Mouse (Mus musculus) forebrain, embryonic 14.5 days (tissue): ENCODE data around the gene Gm11492. TPM values are rescaled to one million over a fixed set of nuclear protein-coding genes. Genes with fewer than 3 reads are reported as not detected.

Experiments used
- ATAC-seq: fragments of 200-750 bp; cut with Nextera tagmentation; 2 replicates; pipeline ENCODE4 v1.8.0; 2017; ENCODE audit warnings: mild to moderate bottlenecking, moderate library complexity
- DNase-seq: peaks from one replicate; pipeline ENCODE4 v3.0.0-alpha.2; 2015; ENCODE audit warnings: low spot score
- H3K27ac ChIP-seq: fragments of 300-500 bp; sonication (generic); 2 replicates; pipeline ENCODE4 v1.5.1; 2014; ENCODE audit warnings: low read depth, mild to moderate bottlenecking, control low read depth, low read length, moderate library complexity
- H3K27me3 ChIP-seq: fragments of 300-500 bp; sonication (generic); replicated peaks from 2 replicates; pipeline ENCODE4 v1.6.1; 2014; ENCODE audit warnings: low read length, control low read depth, mixed read lengths; ENCODE audit not compliant: control insufficient read depth, insufficient read depth
- H3K36me3 ChIP-seq: fragments of 300-500 bp; sonication (generic); 2 replicates; pipeline ENCODE4 v1.6.1; 2014; ENCODE audit warnings: low read length, control low read depth; ENCODE audit not compliant: control insufficient read depth, insufficient read depth
- H3K4me1 ChIP-seq: fragments of 300-500 bp; sonication (generic); 2 replicates; pipeline ENCODE4 v1.6.1; 2014; ENCODE audit warnings: antibody characterized with exemption, low read length, control low read depth; ENCODE audit not compliant: control insufficient read depth, insufficient read depth
- H3K4me2 ChIP-seq: fragments of 300-500 bp; sonication (generic); 2 replicates; pipeline ENCODE4 v1.6.1; 2014; ENCODE audit warnings: mild to moderate bottlenecking, control low read depth, low read length
- H3K4me3 ChIP-seq: fragments of 300-500 bp; sonication (generic); 2 replicates; pipeline ENCODE4 v1.5.1; 2014; ENCODE audit warnings: low read depth, low read length, control low read depth
- H3K9ac ChIP-seq: fragments of 300-500 bp; sonication (generic); 2 replicates; pipeline ENCODE4 v1.6.1; 2014; ENCODE audit warnings: mild to moderate bottlenecking, low read length, control low read depth, moderate library complexity
- H3K9me3 ChIP-seq: fragments of 300-500 bp; sonication (generic); replicated peaks from 2 replicates; pipeline ENCODE4 v1.6.1; 2016; ENCODE audit warnings: low read length, control low read depth, mixed read lengths; ENCODE audit not compliant: control insufficient read depth
- WGBS: fragments of 180-500 bp; shearing (Covaris S2); extraction: QIAGEN DNeasy Blood & Tissue Kit; methylation state at CpG from one replicate; pipeline ENCODE4 v1.1.7; 2014; 5-methylcytosine and 5-hydroxymethylcytosine counted together
- polyA plus RNA-seq: library from polyadenylated mRNA; unstranded; fragments of >200 nt; fragmentation: Nextera tagmentation; extraction: Ambion mirVana; gene quantifications from 2 replicates; pipeline ENCODE4 v1.2.1, GENCODE M21; 2014

Gene Gm11492
- polyA plus RNA-seq, 1 experiment from 2014 or later = not detected

DNA sequence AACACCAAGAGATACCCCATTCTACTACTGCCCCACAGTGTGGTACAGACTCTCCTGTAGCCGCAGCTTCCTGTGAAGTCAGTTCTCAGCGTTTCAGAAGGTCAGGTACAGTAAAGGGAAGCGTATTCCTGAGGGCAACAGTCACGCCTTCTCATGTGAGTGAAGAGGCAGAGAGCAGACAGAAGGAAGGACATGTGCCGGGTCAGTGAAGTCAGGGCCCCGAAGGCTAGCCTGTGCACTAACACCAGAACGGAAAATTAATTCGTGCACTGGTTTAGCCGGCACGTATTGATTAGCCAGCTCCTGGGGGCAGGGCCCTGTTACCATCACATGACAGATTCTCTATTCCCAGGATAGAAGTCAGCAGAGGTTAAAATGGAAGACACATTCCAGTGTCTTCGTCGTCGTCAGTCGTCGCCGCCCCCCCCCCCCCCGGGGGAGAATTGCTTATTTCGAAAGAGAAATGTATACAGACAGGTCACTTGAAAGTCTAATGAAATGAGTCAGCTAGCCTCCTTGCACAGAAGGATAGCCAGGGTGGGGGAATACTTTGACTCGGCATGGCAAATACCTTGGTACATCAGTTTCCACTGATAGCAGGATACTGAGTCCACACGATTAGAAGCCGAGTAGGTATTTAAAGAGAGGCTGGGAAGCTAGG, 8.2 kb downstream of the Gm11492 start:
- no peak for DNase-seq
- WGBS = 81% methylated on average over 21 of the region's 21 CpGs

DNA sequence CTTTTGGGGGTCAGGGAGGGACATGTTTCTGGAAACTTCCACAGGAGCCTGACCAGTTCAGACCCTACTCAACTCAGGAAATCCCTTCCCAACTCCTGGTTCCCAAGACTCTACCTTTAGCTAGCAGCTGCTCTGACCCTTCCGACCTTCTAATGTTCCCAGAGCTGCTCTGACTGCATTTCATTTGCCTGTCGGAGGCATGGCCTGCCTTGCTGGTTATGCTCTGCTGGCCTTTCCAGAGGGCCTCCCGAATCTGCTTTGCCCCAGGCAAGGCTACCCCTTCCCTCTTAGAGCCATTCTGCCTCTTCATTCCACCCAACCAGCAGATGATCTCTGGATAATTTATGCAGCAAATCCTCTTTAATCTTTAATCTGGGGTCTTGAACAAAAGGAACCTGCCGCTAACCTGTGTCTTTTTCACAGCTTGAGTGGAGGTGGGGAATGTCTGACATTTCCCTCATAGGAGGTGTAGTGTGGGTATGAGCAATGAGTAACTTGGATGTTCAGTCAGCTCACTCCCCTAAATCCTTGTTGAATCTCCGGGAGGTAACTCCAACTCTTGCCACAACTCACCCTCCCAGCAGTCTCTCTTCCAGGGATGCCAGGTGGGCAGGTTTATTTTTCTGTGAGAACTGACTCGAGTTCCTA, 11.3 kb downstream of the Gm11492 start:
- WGBS = 12% methylated on average over 6 of the region's 6 CpGs
- Histone ChIP-seq H3K4me1 (0 out of 2 replicates have a peak, but pooled peaks cover 8% of the 10 kb centered on the region), H3K9ac (peak overlapping the region; percentile 61), H3K9me3 (no peaks in the 10 kb centered on the region), H3K4me2 (peak overlapping the region; percentile 72), H3K36me3 (no peaks in the 10 kb centered on the region), H3K4me3 (peak overlapping the region; percentile 42), H3K27ac (no peak overlapping the region), H3K27me3 (no peaks in the 10 kb centered on the region)
- DNase-seq (no peak), ATAC-seq (no peak)

More for the DNA sequence above, 8.2 kb downstream of the Gm11492 start:
- H3K9me3 ChIP-seq = no peaks in the 10 kb centered on the region
- H3K4me2 ChIP-seq = no peak overlapping the region
- no peaks in the 10 kb centered on the region for H3K27me3 ChIP-seq
- H3K27ac ChIP-seq = no peak overlapping the region
- 0 out of 2 replicates have a peak, but pooled peaks cover 8% of the 10 kb centered on the region for H3K4me1 ChIP-seq
- no peak for ATAC-seq
- H3K36me3 ChIP-seq = no peaks in the 10 kb centered on the region
- no peak overlapping the region for H3K9ac ChIP-seq
- H3K4me3 ChIP-seq = no peak overlapping the region

DNA sequence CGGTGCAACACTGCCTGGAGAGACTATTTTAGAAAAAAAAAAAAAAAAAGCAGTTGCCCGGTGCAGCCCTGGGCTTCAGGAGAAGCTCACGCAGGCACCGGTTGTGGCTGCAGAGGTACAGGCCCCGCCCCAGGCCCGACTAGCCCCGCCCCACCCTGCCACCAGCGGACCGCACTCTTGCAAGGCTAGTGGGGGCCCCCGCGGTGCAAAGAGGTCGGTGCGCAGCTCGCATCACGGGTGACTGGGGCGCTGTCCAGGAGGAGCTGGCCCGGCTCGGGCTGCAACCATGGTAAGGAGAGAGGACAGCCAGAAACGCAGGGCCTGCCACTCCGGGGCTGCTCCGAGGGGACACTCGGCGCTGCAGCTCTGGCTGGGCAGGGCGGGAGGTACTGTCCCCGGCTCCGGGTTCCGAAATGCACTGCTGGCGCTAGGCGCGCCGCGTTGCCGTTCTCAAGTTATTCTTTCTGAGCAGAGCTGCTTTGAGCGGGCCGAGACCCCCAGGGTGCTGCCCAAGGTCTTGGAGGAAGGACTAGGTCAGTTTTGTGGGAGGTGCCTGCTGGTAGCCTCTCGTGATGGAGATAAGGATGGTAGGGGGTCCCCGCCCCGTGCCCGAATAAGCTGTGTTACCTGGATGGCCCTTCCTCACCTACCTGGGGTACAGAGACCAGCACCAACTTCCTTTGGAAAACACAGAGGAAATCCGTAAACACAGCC, 12.0 kb downstream of the Gm11492 start:
- Histone ChIP-seq H3K36me3 (no peaks in the 10 kb centered on the region), H3K4me1 (0 out of 2 replicates have a peak, but pooled peaks cover 8% of the 10 kb centered on the region), H3K9ac (peak overlapping the region; percentile 61), H3K27me3 (no peaks in the 10 kb centered on the region), H3K4me3 (peak overlapping the region; percentile 42), H3K4me2 (peak overlapping the region; percentile 72), H3K27ac (no peak overlapping the region), H3K9me3 (no peaks in the 10 kb centered on the region)
- DNase-seq (peak; percentile 49), ATAC-seq (peak; percentile 87)
- WGBS = under 1% methylated on average over 40 of the region's 40 CpGs

DNA sequence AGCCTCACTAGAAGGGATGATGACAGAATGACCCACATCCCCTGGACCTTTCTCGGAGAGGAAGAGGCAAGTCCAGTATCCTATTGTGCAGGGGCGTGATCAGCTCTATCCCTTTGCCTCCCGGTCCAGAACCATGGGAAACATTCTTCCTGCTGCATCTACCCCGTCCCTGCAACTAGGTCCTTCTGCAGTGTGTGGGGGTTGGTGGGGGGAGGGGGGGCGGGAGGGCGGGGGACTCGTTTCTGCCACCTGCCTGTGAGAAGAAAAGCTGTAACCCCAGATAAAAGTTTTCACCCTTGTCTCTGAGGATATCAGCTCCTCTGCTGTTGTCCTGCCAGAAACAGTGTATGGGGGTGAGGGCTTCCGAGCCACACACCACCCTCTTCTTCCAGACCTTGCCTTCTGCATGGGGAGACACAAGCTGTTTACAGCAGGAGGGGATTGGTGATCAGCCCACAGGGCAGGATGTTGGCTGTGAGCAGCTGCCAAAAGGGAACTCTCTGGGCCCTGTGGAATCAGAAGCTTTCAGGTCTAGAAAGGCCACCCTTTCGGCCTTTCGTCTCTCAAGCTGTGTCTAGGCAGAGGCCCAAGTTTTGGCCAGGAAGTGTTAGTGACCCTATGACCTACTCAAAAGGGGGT, 12.6 kb downstream of the Gm11492 start:
- ATAC-seq = peak; percentile 57

DNA sequence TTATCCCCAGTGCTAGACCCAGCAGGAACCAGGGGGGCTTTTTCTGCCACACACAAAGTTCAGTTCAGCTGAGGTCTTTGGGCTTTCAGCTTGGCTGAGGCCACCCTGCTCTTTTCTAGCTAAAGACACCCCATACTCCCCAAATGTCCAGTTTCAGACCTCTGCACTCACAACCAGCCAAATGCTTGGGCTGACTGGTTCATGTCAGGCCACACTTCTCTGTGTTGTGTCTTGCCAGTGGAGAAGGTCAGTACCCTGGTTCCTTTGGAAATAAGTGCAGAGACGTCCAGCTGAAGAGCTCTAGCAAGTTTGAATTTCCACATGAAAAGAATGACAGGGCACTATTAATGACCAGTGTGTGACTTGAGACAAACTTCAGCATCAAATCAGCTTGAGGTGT, 13.3 kb downstream of the Gm11492 start:
- DNase-seq (no peak), ATAC-seq (no peak)
- H3K9ac ChIP-seq = no peak overlapping the region
- 55% methylated on average over 1 of the region's 1 CpGs for WGBS
- H3K9me3 ChIP-seq = no peaks in the 10 kb centered on the region
- H3K27ac ChIP-seq = no peak overlapping the region
- H3K4me2 ChIP-seq = no peak overlapping the region
- H3K4me1 ChIP-seq = 0 out of 2 replicates have a peak, but pooled peaks cover 8% of the 10 kb centered on the region
- H3K4me3 ChIP-seq = no peak overlapping the region
- H3K36me3 ChIP-seq = no peaks in the 10 kb centered on the region
- H3K27me3 ChIP-seq = no peaks in the 10 kb centered on the region

More for the DNA sequence above, 12.6 kb downstream of the Gm11492 start:
- peak overlapping the region; percentile 42 for H3K4me3 ChIP-seq
- H3K27ac ChIP-seq = no peak overlapping the region
- H3K27me3 ChIP-seq = no peaks in the 10 kb centered on the region
- 15% methylated on average over 10 of the region's 10 CpGs for WGBS
- H3K4me1 ChIP-seq = 0 out of 2 replicates have a peak, but pooled peaks cover 8% of the 10 kb centered on the region
- H3K4me2 ChIP-seq = peak overlapping the region; percentile 72
- H3K36me3 ChIP-seq = no peaks in the 10 kb centered on the region
- peak overlapping the region; percentile 61 for H3K9ac ChIP-seq
- DNase-seq = no peak
- no peaks in the 10 kb centered on the region for H3K9me3 ChIP-seq

DNA sequence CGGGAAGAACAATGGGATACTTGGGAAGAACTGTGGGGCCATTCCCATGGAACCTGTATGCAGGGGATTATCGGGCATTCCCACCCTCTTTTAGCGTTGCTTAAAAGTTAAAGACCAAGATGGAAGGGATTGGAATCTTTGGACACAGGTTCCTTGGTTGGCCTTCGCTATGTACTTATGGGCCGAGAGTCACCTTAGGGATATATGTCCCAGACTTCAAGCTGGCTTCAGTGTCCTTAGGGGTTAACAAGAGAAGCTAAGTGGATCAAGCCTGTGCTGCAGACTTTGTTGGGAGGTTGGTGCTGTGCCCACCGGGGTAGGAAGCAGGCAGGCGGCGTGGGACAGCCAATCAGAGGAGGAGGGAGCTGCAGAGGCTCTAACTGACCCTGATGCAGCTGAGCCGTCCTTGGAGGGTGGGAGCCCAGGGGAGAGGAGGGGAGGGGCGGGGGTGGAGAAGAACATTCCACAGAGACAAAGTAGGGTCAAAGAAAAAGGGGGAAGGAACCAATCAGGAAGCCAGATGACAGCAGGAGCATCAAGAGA, 14.2 kb downstream of the Gm11492 start:
- H3K4me1 ChIP-seq = 0 out of 2 replicates have a peak, but pooled peaks cover 8% of the 10 kb centered on the region
- H3K27me3 ChIP-seq = no peaks in the 10 kb centered on the region
- ATAC-seq (no peak), DNase-seq (no peak)
- no peaks in the 10 kb centered on the region for H3K9me3 ChIP-seq
- WGBS = 45% methylated on average over 9 of the region's 10 CpGs
- no peak overlapping the region for H3K9ac ChIP-seq
- no peak overlapping the region for H3K4me2 ChIP-seq
- H3K36me3 ChIP-seq = no peaks in the 10 kb centered on the region
- H3K4me3 ChIP-seq = no peak overlapping the region
- H3K27ac ChIP-seq = no peak overlapping the region

DNA sequence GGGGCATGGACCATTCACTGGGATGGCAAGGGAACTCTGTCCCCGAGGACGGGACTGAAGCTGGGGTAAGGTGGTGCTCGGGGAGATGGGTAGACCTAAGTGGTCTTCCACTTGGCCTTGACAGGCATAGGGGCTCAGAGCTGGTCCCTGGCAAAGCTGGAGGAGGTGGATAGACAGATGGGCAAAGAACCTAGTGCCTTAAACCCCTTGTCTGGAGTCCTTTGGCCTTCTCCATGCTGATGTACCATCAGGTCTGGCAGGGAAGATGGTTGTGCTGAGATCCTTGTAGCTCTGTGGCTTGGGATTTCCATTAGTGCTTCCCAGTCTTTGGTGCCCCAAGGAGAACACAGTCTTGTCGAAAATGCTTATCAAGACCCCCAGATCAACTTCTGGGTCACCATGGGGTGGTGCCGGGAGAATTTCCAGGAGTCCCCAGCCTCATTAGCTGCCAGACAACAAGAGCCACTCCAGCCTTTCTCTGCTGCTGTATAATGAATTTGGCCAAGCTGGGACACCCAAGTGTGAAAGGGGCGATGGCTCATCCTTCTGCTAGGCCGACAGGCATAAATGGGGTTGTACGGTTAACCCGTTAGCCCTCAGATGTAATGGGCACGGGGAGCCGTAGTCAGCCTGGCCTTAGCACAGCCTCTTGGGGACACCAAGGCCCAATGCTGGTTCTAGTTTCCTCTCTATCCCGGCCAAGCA, 14.9 kb downstream of the Gm11492 start:
- Histone ChIP-seq H3K36me3 (no peaks in the 10 kb centered on the region), H3K27me3 (no peaks in the 10 kb centered on the region), H3K4me3 (no peak overlapping the region), H3K4me1 (0 out of 2 replicates have a peak, but pooled peaks cover 8% of the 10 kb centered on the region), H3K4me2 (no peak overlapping the region), H3K27ac (no peak overlapping the region), H3K9me3 (no peaks in the 10 kb centered on the region), H3K9ac (no peak overlapping the region)
- no peak for ATAC-seq
- no peak for DNase-seq
- WGBS = 88% methylated on average over 12 of the region's 12 CpGs
